Mouse (Mus musculus): ENCODE measurements around the gene Gm44579.

DNA sequence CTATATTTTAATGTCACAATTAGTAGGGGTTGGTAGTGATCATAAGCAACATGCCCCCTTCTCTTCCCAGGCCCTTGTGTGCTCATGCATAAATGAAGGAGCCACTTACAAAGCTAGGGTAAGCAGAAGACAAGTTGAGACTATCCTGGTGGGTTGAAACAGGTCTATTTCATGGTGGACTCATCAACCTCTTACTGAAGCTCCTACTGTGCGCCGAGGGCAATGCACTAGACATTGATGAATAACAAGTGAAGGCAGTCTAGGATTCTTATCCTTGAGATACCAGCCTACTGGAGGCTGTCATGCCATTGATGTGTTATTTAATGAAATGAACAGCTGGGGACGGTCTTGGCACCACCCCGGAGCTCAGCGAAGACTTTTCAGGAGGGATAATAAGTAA lies 65.5 kb downstream of the Gm44579 start:
- TF ChIP-seq POLR2A (IDR thresholded peaks at IDR 0.05; ENCODE audit: extremely low read depth, insufficient read depth, low read length) (no peak), CTCF (IDR thresholded peaks at IDR 0.05; ENCODE audit: low read depth, low read length) (no peak)

All from liver, adult 2 months (tissue).